Mouse (Mus musculus): ENCODE data around the gene Tnfaip8l2. TPM values are rescaled to one million over a fixed set of nuclear protein-coding genes. Genes with fewer than 3 reads are reported as not detected.

The Tnfaip8l2 gene
- 2.1 TPM in 2 replicates for polyA plus RNA-seq (2014; fragmentation: Nextera tagmentation; extraction: Ambion mirVana)

GRCm38 (mm10) chr3:95141952-95142616 is at the start of gene Tnfaip8l2:
Gene Tnfaip8l2 (minus strand): TSS chr3:95142360.
- WGBS: 82% methylated on average over 10 of the region's 10 CpGs
- Histone ChIP-seq H3K9ac (ENCODE audit: low read depth, low read length) (no peak within 1 kb of the TSS), H3K4me2 (replicated peaks; ENCODE audit: low read depth, low read length) (no peak within 1 kb of the TSS), H3K27me3 (ENCODE audit: control insufficient read depth, insufficient read depth, low read length) (no peaks in the 10 kb centered on the region), H3K27ac (ENCODE audit: low read depth, low read length) (no peak within 1 kb of the TSS), H3K4me1 (ENCODE audit: control insufficient read depth, insufficient read depth, low read length) (no peaks in the 10 kb centered on the region), H3K36me3 (ENCODE audit: control insufficient read depth, insufficient read depth, low read length) (no peaks in the 10 kb centered on the region; the same call in 1 of the 2 replicates), H3K4me3 (ENCODE audit: low read length) (no peak within 1 kb of the TSS), H3K9me3 (ENCODE audit: control insufficient read depth, low read length) (no peaks in the 10 kb centered on the region)
- ATAC-seq (ENCODE audit: low FRiP score, low TSS enrichment): no peak

- Histone ChIP-seq H3K36me3 (ENCODE audit: control insufficient read depth, insufficient read depth, low read length) (peaks cover 67% of the 10 kb centered on the region), H3K27me3 (ENCODE audit: control insufficient read depth, insufficient read depth, low read length) (no peaks in the 10 kb centered on the region), H3K4me2 (replicated peaks; ENCODE audit: low read depth, low read length) (no peak overlapping the region), H3K4me3 (ENCODE audit: low read length) (no peak overlapping the region), H3K27ac (ENCODE audit: low read depth, low read length) (no peak overlapping the region), H3K4me1 (ENCODE audit: control insufficient read depth, insufficient read depth, low read length) (no peaks in the 10 kb centered on the region), H3K9me3 (ENCODE audit: control insufficient read depth, low read length) (no peaks in the 10 kb centered on the region), H3K9ac (ENCODE audit: low read depth, low read length) (no peak overlapping the region)
- no peak for ATAC-seq (ENCODE audit: low FRiP score, low TSS enrichment)
- WGBS: 90% methylated on average over 6 of the region's 6 CpGs
These were observed 44.7 kb upstream of the Tnfaip8l2 start for GRCm38 (mm10) chr3:95186888-95187287.

GRCm38 (mm10) chr3:95186100-95186499 is 43.9 kb upstream of the Tnfaip8l2 start:
- H3K4me1 ChIP-seq (ENCODE audit: control insufficient read depth, insufficient read depth, low read length): no peaks in the 10 kb centered on the region
- H3K9me3 ChIP-seq (ENCODE audit: control insufficient read depth, low read length): no peaks in the 10 kb centered on the region
- H3K9ac ChIP-seq (ENCODE audit: low read depth, low read length): no peak overlapping the region
- H3K36me3 ChIP-seq (ENCODE audit: control insufficient read depth, insufficient read depth, low read length): peaks cover 67% of the 10 kb centered on the region
- no peak for ATAC-seq (ENCODE audit: low FRiP score, low TSS enrichment)
- 87% methylated on average over 2 of the region's 2 CpGs for WGBS
- H3K4me2 ChIP-seq (replicated peaks; ENCODE audit: low read depth, low read length): no peak overlapping the region
- H3K27ac ChIP-seq (ENCODE audit: low read depth, low read length): no peak overlapping the region
- H3K4me3 ChIP-seq (ENCODE audit: low read length): no peak overlapping the region
- no peaks in the 10 kb centered on the region for H3K27me3 ChIP-seq (ENCODE audit: control insufficient read depth, insufficient read depth, low read length)

GRCm38 (mm10) chr3:95184796-95185577 is 42.8 kb upstream of the Tnfaip8l2 start:
- no peak for ATAC-seq (ENCODE audit: low FRiP score, low TSS enrichment)
- WGBS: 93% methylated on average over 9 of the region's 9 CpGs
- peaks cover 62% of the 10 kb centered on the region for H3K36me3 ChIP-seq (ENCODE audit: control insufficient read depth, insufficient read depth, low read length)
- H3K4me1 ChIP-seq (ENCODE audit: control insufficient read depth, insufficient read depth, low read length): no peaks in the 10 kb centered on the region
- H3K27me3 ChIP-seq (ENCODE audit: control insufficient read depth, insufficient read depth, low read length): no peaks in the 10 kb centered on the region
- no peak overlapping the region for H3K27ac ChIP-seq (ENCODE audit: low read depth, low read length)
- no peak overlapping the region for H3K9ac ChIP-seq (ENCODE audit: low read depth, low read length)
- H3K4me3 ChIP-seq (ENCODE audit: low read length): no peak overlapping the region
- no peak overlapping the region for H3K4me2 ChIP-seq (replicated peaks; ENCODE audit: low read depth, low read length)
- no peaks in the 10 kb centered on the region for H3K9me3 ChIP-seq (ENCODE audit: control insufficient read depth, low read length)

- Histone ChIP-seq H3K27me3 (ENCODE audit: control insufficient read depth, insufficient read depth, low read length) (no peaks in the 10 kb centered on the region), H3K9ac (ENCODE audit: low read depth, low read length) (no peak overlapping the region), H3K4me1 (ENCODE audit: control insufficient read depth, insufficient read depth, low read length) (no peaks in the 10 kb centered on the region), H3K9me3 (ENCODE audit: control insufficient read depth, low read length) (no peaks in the 10 kb centered on the region), H3K4me3 (ENCODE audit: low read length) (no peak overlapping the region), H3K27ac (ENCODE audit: low read depth, low read length) (no peak overlapping the region), H3K36me3 (ENCODE audit: control insufficient read depth, insufficient read depth, low read length) (peaks cover 33% of the 10 kb centered on the region), H3K4me2 (replicated peaks; ENCODE audit: low read depth, low read length) (no peak overlapping the region)
- WGBS: 70% methylated on average over 1 of the region's 1 CpGs
- ATAC-seq (ENCODE audit: low FRiP score, low TSS enrichment): no peak
These were observed 39.7 kb upstream of the Tnfaip8l2 start for GRCm38 (mm10) chr3:95181841-95182240.

GRCm38 (mm10) chr3:95179890-95180289 is 37.7 kb upstream of the Tnfaip8l2 start:
- 58% methylated on average over 3 of the region's 3 CpGs for WGBS
- Histone ChIP-seq H3K4me2 (replicated peaks; ENCODE audit: low read depth, low read length) (no peak overlapping the region), H3K9me3 (ENCODE audit: control insufficient read depth, low read length) (no peaks in the 10 kb centered on the region), H3K4me3 (ENCODE audit: low read length) (no peak overlapping the region), H3K27me3 (ENCODE audit: control insufficient read depth, insufficient read depth, low read length) (no peaks in the 10 kb centered on the region), H3K9ac (ENCODE audit: low read depth, low read length) (no peak overlapping the region), H3K36me3 (ENCODE audit: control insufficient read depth, insufficient read depth, low read length) (peaks cover 15% of the 10 kb centered on the region), H3K27ac (ENCODE audit: low read depth, low read length) (no peak overlapping the region), H3K4me1 (ENCODE audit: control insufficient read depth, insufficient read depth, low read length) (no peaks in the 10 kb centered on the region)
- ATAC-seq (ENCODE audit: low FRiP score, low TSS enrichment): no peak

- ATAC-seq (ENCODE audit: low FRiP score, low TSS enrichment): no peak
- H3K4me3 ChIP-seq (ENCODE audit: low read length): no peak overlapping the region
- no peak overlapping the region for H3K9ac ChIP-seq (ENCODE audit: low read depth, low read length)
- 0 out of 2 replicates have a peak, but pooled peaks cover 2% of the 10 kb centered on the region for H3K4me1 ChIP-seq (ENCODE audit: control insufficient read depth, insufficient read depth, low read length)
- H3K4me2 ChIP-seq (replicated peaks; ENCODE audit: low read depth, low read length): no peak overlapping the region
- no peak overlapping the region for H3K27ac ChIP-seq (ENCODE audit: low read depth, low read length)
- WGBS: 89% methylated on average over 5 of the region's 5 CpGs
- peaks cover 6% of the 10 kb centered on the region; the same call in 1 of the 2 replicates for H3K36me3 ChIP-seq (ENCODE audit: control insufficient read depth, insufficient read depth, low read length)
- peaks cover 2% of the 10 kb centered on the region for H3K27me3 ChIP-seq (ENCODE audit: control insufficient read depth, insufficient read depth, low read length)
- H3K9me3 ChIP-seq (ENCODE audit: control insufficient read depth, low read length): no peaks in the 10 kb centered on the region
These were observed 36.8 kb upstream of the Tnfaip8l2 start for GRCm38 (mm10) chr3:95178948-95179347.

- Histone ChIP-seq H3K4me1 (ENCODE audit: control insufficient read depth, insufficient read depth, low read length) (peaks cover 11% of the 10 kb centered on the region; the same call in 1 of the 2 replicates), H3K27me3 (ENCODE audit: control insufficient read depth, insufficient read depth, low read length) (peaks cover 16% of the 10 kb centered on the region), H3K9me3 (ENCODE audit: control insufficient read depth, low read length) (no peaks in the 10 kb centered on the region), H3K27ac (ENCODE audit: low read depth, low read length) (no peak overlapping the region), H3K36me3 (ENCODE audit: control insufficient read depth, insufficient read depth, low read length) (no peaks in the 10 kb centered on the region), H3K4me2 (replicated peaks; ENCODE audit: low read depth, low read length) (no peak overlapping the region), H3K9ac (ENCODE audit: low read depth, low read length) (no peak overlapping the region), H3K4me3 (ENCODE audit: low read length) (no peak overlapping the region)
- no peak for ATAC-seq (ENCODE audit: low FRiP score, low TSS enrichment)
- WGBS: 58% methylated on average over 6 of the region's 6 CpGs
These were observed 35.4 kb upstream of the Tnfaip8l2 start for GRCm38 (mm10) chr3:95177583-95177982.

- ATAC-seq (ENCODE audit: low FRiP score, low TSS enrichment): no peak
- Histone ChIP-seq H3K9me3 (ENCODE audit: control insufficient read depth, low read length) (no peaks in the 10 kb centered on the region), H3K27me3 (ENCODE audit: control insufficient read depth, insufficient read depth, low read length) (peaks cover 26% of the 10 kb centered on the region), H3K36me3 (ENCODE audit: control insufficient read depth, insufficient read depth, low read length) (peaks cover 5% of the 10 kb centered on the region; the same call in 1 of the 2 replicates), H3K9ac (ENCODE audit: low read depth, low read length) (no peak overlapping the region), H3K4me2 (replicated peaks; ENCODE audit: low read depth, low read length) (no peak overlapping the region), H3K4me1 (ENCODE audit: control insufficient read depth, insufficient read depth, low read length) (peaks cover 11% of the 10 kb centered on the region; the same call in 1 of the 2 replicates), H3K27ac (ENCODE audit: low read depth, low read length) (no peak overlapping the region), H3K4me3 (ENCODE audit: low read length) (no peak overlapping the region)
- 70% methylated on average over 3 of the region's 3 CpGs for WGBS
These were observed 34.3 kb upstream of the Tnfaip8l2 start for GRCm38 (mm10) chr3:95176500-95176899.
